Mouse (Mus musculus) ES-E14 (cell line): ENCODE results near the gene Tcl1b1.

Source experiments
- CHD2 ChIP-seq: IDR thresholded peaks from 2 replicates; pipeline ENCODE4 v1.6.1; 2014; ENCODE audit warnings: mild to moderate bottlenecking, low read depth, low read length, inconsistent platforms
- MAFK ChIP-seq: IDR thresholded peaks from 2 replicates; pipeline ENCODE4 v1.6.1; 2014; ENCODE audit warnings: mild to moderate bottlenecking, low read depth, low read length, inconsistent platforms; ENCODE audit not compliant: insufficient read depth
- ZC3H11A ChIP-seq: IDR thresholded peaks from 2 replicates; pipeline ENCODE4 v1.6.1; 2012; ENCODE audit warnings: low read depth, mild to moderate bottlenecking, inconsistent platforms, low read length, borderline replicate concordance
- ZNF384 ChIP-seq: IDR thresholded peaks from 2 replicates; pipeline ENCODE4 v1.6.1; 2012; ENCODE audit warnings: low read depth, low read length, inconsistent platforms

GRCm38 (mm10) chr12:105143096-105143495 is 16.4 kb upstream of the Tcl1b1 start:
- TF ChIP-seq CHD2 (no peak), ZNF384 (no peak), MAFK (no peak), ZC3H11A (no peak)
